Mouse (Mus musculus): ENCODE measurements at regions not wholly inside any gene's neighbourhood (a gene's known extent, or its start where the extent isn't known, plus 50 kb on each side); places are given as distances from the start of the nearest gene placed in this dataset.
"Not testable (repeated sequence)": the region's sequence is repeated elsewhere in the genome, so short reads cannot be mapped to it uniquely, and the experiment has no call there.

DNA sequence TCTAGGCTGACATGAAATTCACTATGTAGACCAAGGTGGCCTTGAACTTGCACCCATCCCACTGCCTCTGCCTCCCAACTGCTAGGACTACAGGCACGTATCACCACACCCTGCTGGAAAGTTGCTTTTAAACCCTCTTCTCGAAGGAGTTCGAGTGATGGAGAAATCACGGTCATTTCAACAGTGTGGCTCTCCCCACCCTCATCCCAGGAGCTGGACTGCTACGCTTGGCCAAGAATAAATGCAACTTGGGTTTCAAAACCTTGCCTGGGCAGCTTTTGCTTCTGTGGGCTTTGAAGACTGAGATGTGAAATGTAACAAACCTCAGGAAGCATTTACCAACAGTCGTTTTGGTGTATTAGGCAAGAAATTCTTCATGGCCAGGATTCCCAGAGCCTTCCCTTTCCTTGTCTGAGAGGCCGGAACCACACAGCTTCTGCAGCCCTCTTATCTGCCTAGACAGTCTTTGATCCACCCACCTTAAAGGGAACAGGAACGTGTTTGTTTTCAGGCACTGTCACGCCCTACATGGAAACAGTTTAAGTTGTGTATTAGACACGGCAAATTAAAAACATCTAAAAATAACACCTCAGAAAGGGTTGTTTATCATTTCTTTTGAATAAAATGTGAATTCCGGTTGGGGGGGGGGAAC is 103.0 kb upstream of the Map3k1 start:
- no peak overlapping the region for H3K4me3 ChIP-seq
- no peaks in the 10 kb centered on the region for H3K27me3 ChIP-seq (ENCODE audit: control insufficient read depth, insufficient read depth, insufficient read length)
- H3K4me2 ChIP-seq (ENCODE audit: low read depth): no peak overlapping the region
- H3K36me3 ChIP-seq (ENCODE audit: control insufficient read depth, insufficient read depth): no peaks in the 10 kb centered on the region
- TF ChIP-seq MYOG (IDR thresholded peaks at IDR 0.05; ENCODE audit: control insufficient read depth in 1 of 3, insufficient read depth in 1 of 3, insufficient read length in 2 of 3, low read depth in 2 of 3) (no peak), POLR2A (IDR thresholded peaks at IDR 0.05; ENCODE audit: insufficient read length, low read depth) (no peak), POLR2AphosphoS2 (IDR thresholded peaks at IDR 0.05; ENCODE audit: insufficient read length, low read depth) (no peak), MYOD1 (IDR thresholded peaks at IDR 0.05; ENCODE audit: control insufficient read depth in 1 of 3, insufficient read length in 2 of 3, low read depth in 2 of 3) (no peak), USF1 (IDR thresholded peaks at IDR 0.05; ENCODE audit: low read depth) (no peak), TCF12 (IDR thresholded peaks at IDR 0.05; ENCODE audit: insufficient read depth, poor library complexity, severe bottlenecking) (no peak), E2F4 (IDR thresholded peaks at IDR 0.05; ENCODE audit: insufficient read depth) (no peak), MAX (IDR thresholded peaks at IDR 0.05; ENCODE audit: low read depth) (no peak), TCF3 (IDR thresholded peaks at IDR 0.05; ENCODE audit: insufficient read length, low read depth) (no peak), SRF (IDR thresholded peaks at IDR 0.05; ENCODE audit: control insufficient read depth, insufficient read length, low read depth) (no peak), REST (IDR thresholded peaks at IDR 0.05; ENCODE audit: insufficient read depth, insufficient read length) (no peak), CEBPB (IDR thresholded peaks at IDR 0.05; ENCODE audit: insufficient read depth, poor library complexity, severe bottlenecking) (no peak)
- H3ac ChIP-seq (ENCODE audit: control insufficient read depth, insufficient read length): no peak overlapping the region
- H3K79me2 ChIP-seq (ENCODE audit: control insufficient read depth, insufficient read depth): no peaks in the 10 kb centered on the region

DNA sequence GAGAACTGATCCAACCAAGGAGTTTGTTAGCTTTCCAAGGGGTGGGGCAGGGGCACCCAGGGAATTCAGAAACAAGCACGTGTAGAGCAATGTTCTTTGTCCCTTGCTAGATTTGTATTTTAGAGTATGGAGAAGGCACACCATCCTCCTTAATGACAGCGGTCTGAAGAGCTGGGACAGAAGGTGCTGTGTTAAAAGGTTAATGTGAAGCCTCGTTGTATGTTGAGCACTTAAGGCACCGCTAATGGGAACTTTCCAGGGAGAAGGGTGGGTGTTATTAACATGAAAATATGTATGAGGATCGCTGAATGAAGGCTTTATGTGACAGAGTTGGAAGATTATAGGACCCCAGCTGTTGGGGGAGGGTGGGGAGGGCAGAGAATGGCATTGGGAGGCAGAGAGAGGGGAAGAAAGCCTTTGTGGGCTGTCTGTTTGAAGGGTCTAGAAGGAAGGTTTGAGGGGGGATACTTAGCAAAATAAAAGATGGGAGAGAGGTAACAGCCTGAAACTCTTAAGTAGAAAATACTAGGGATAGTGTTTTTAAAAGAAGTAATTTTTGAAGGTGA is 105.6 kb upstream of the Map3k1 start:
- no peak overlapping the region for H3ac ChIP-seq (ENCODE audit: control insufficient read depth, insufficient read length)
- no peak overlapping the region for H3K4me2 ChIP-seq (ENCODE audit: low read depth)
- no peak overlapping the region for H3K4me3 ChIP-seq
- H3K79me2 ChIP-seq (ENCODE audit: control insufficient read depth, insufficient read depth): no peaks in the 10 kb centered on the region
- TF ChIP-seq REST (IDR thresholded peaks at IDR 0.05; ENCODE audit: insufficient read depth, insufficient read length) (no peak), CEBPB (IDR thresholded peaks at IDR 0.05; ENCODE audit: insufficient read depth, poor library complexity, severe bottlenecking) (no peak), MAX (IDR thresholded peaks at IDR 0.05; ENCODE audit: low read depth) (no peak), POLR2AphosphoS2 (IDR thresholded peaks at IDR 0.05; ENCODE audit: insufficient read length, low read depth) (no peak), E2F4 (IDR thresholded peaks at IDR 0.05; ENCODE audit: insufficient read depth) (no peak), MYOD1 (IDR thresholded peaks at IDR 0.05; ENCODE audit: control insufficient read depth in 1 of 3, insufficient read length in 2 of 3, low read depth in 2 of 3) (no peak), SRF (IDR thresholded peaks at IDR 0.05; ENCODE audit: control insufficient read depth, insufficient read length, low read depth) (no peak), TCF3 (IDR thresholded peaks at IDR 0.05; ENCODE audit: insufficient read length, low read depth) (no peak), USF1 (IDR thresholded peaks at IDR 0.05; ENCODE audit: low read depth) (no peak), TCF12 (IDR thresholded peaks at IDR 0.05; ENCODE audit: insufficient read depth, poor library complexity, severe bottlenecking) (no peak), MYOG (IDR thresholded peaks at IDR 0.05; ENCODE audit: control insufficient read depth in 1 of 3, insufficient read depth in 1 of 3, insufficient read length in 2 of 3, low read depth in 2 of 3) (no peak)
- H3K36me3 ChIP-seq (ENCODE audit: control insufficient read depth, insufficient read depth): no peaks in the 10 kb centered on the region
- H3K27me3 ChIP-seq (ENCODE audit: control insufficient read depth, insufficient read depth, insufficient read length): no peaks in the 10 kb centered on the region

DNA sequence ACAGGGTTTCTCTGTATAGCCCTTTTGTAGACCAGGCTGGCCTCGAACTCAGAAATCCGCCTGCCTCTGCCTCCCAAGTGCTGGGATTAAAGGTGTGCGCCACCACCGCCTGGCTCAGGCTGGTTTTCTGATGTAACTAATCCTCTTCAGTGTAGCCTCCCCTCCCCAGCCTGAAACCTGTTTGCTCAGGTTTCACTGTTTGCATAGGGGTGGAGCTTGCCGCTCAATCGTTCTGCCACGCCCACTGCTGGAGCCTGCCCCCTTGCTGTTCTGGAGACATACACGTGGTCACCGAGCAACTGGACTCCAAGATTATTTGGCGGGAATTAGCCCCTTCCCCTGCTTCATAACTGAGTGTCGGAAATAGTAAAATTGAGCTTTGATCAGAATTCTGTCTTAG is 110.6 kb upstream of the Map3k1 start:
- H3K36me3 ChIP-seq (ENCODE audit: control insufficient read depth, insufficient read depth); H3K79me2 ChIP-seq (ENCODE audit: control insufficient read depth, insufficient read depth); H3K4me3 ChIP-seq; H3K27me3 ChIP-seq (ENCODE audit: control insufficient read depth, insufficient read depth, insufficient read length); H3ac ChIP-seq (ENCODE audit: control insufficient read depth, insufficient read length); H3K4me2 ChIP-seq (ENCODE audit: low read depth): not testable (repeated sequence)

DNA sequence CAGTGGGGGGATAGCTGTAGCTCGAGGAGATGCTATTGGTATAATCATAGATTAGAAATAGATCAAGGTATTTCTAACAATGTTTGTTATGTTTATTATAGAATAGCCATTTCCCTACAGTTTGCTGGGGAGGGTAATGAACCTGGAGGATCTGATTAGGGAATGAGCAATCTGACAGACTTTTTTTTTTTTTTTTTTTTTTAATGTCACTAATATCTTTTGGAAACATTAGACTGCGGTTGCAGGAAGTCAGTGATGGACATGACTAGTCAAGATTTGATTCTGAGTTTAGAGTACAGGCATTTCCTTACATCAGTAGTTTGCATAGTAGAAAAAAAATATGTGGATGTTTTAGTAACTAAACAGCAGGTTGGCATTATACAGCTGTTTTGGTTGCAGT is 111.7 kb upstream of the Map3k1 start:
- Histone ChIP-seq H3K27me3 (ENCODE audit: control insufficient read depth, insufficient read depth, insufficient read length) (no peaks in the 10 kb centered on the region), H3K79me2 (ENCODE audit: control insufficient read depth, insufficient read depth) (no peaks in the 10 kb centered on the region), H3K4me2 (ENCODE audit: low read depth) (no peak overlapping the region), H3ac (ENCODE audit: control insufficient read depth, insufficient read length) (no peak overlapping the region), H3K36me3 (ENCODE audit: control insufficient read depth, insufficient read depth) (no peaks in the 10 kb centered on the region), H3K4me3 (no peak overlapping the region)
- TF ChIP-seq SRF (IDR thresholded peaks at IDR 0.05; ENCODE audit: control insufficient read depth, insufficient read length, low read depth): no peak
- TF ChIP-seq MYOD1 (IDR thresholded peaks at IDR 0.05; ENCODE audit: control insufficient read depth in 1 of 3, insufficient read length in 2 of 3, low read depth in 2 of 3): no peak
- no peak for TF ChIP-seq MYOG (IDR thresholded peaks at IDR 0.05; ENCODE audit: control insufficient read depth in 1 of 3, insufficient read depth in 1 of 3, insufficient read length in 2 of 3, low read depth in 2 of 3)
- TF ChIP-seq CEBPB (IDR thresholded peaks at IDR 0.05; ENCODE audit: insufficient read depth, poor library complexity, severe bottlenecking): no peak
- no peak for TF ChIP-seq E2F4 (IDR thresholded peaks at IDR 0.05; ENCODE audit: insufficient read depth)
- TF ChIP-seq POLR2AphosphoS2 (IDR thresholded peaks at IDR 0.05; ENCODE audit: insufficient read length, low read depth): no peak
- TF ChIP-seq POLR2A (IDR thresholded peaks at IDR 0.05; ENCODE audit: insufficient read length, low read depth): no peak
- no peak for TF ChIP-seq MAX (IDR thresholded peaks at IDR 0.05; ENCODE audit: low read depth)
- TF ChIP-seq TCF3 (IDR thresholded peaks at IDR 0.05; ENCODE audit: insufficient read length, low read depth): no peak
- TF ChIP-seq TCF12 (IDR thresholded peaks at IDR 0.05; ENCODE audit: insufficient read depth, poor library complexity, severe bottlenecking): no peak
- TF ChIP-seq USF1 (IDR thresholded peaks at IDR 0.05; ENCODE audit: low read depth): no peak
- TF ChIP-seq REST (IDR thresholded peaks at IDR 0.05; ENCODE audit: insufficient read depth, insufficient read length): no peak

All from myocyte (in vitro differentiated cells).